Mouse (Mus musculus): Measurements from ENCODE around the gene Yeats2.
A peak's percentile ranks its signal among the peaks of the same experiment; 100 is the strongest.
"Not testable (repeated sequence)": the region's sequence is repeated elsewhere in the genome, so short reads cannot be mapped to it uniquely, and the experiment has no call there.

Gene Yeats2

GRCm38 (mm10) chr16:20140772-20141531 is at the start of gene Yeats2:
TSS of gene Yeats2 (plus strand) at chr16:20141063.
- peak; percentile 79 for DNase-seq (ENCODE audit: low spot score)

- DNase-seq (ENCODE audit: low spot score) = no peak
These were observed 44.9 kb upstream of the Yeats2 start for GRCm38 (mm10) chr16:20095966-20096365.

- peak; percentile 96 for DNase-seq (ENCODE audit: low spot score)
These were observed 43.7 kb upstream of the Yeats2 start, which contains the start of gene Klhl24 for GRCm38 (mm10) chr16:20097069-20097710. TSS of gene Klhl24 (plus strand) at chr16:20097542.

- peak; percentile 93 for DNase-seq (ENCODE audit: low spot score)
These were observed 43.0 kb upstream of the Yeats2 start for GRCm38 (mm10) chr16:20097711-20098374.

- no peak for DNase-seq (ENCODE audit: low spot score)
These were observed 42.5 kb upstream of the Yeats2 start for GRCm38 (mm10) chr16:20098375-20098727.

- DNase-seq (ENCODE audit: low spot score) = no peak
These were observed 41.8 kb upstream of the Yeats2 start for GRCm38 (mm10) chr16:20098866-20099629.

- no peak for DNase-seq (ENCODE audit: low spot score)
These were observed 33.9 kb upstream of the Yeats2 start for GRCm38 (mm10) chr16:20106996-20107395.

- no peak for DNase-seq (ENCODE audit: low spot score)
These were observed 31.9 kb upstream of the Yeats2 start for GRCm38 (mm10) chr16:20108961-20109360.

GRCm38 (mm10) chr16:20112649-20113048 is 28.2 kb upstream of the Yeats2 start:
- DNase-seq (ENCODE audit: low spot score) = no peak

- no peak for DNase-seq (ENCODE audit: low spot score)
These were observed 24.8 kb upstream of the Yeats2 start for GRCm38 (mm10) chr16:20116069-20116468.

- not testable (repeated sequence) for DNase-seq (ENCODE audit: low spot score)
These were observed 14.5 kb upstream of the Yeats2 start for GRCm38 (mm10) chr16:20126319-20126883.

GRCm38 (mm10) chr16:20130397-20130796 is 10.5 kb upstream of the Yeats2 start:
- DNase-seq (ENCODE audit: low spot score) = no peak

- no peak for DNase-seq (ENCODE audit: low spot score)
These were observed 3.7 kb downstream of the Yeats2 start for GRCm38 (mm10) chr16:20144568-20144967.

- DNase-seq (ENCODE audit: low spot score) = no peak
These were observed 11.1 kb downstream of the Yeats2 start for GRCm38 (mm10) chr16:20151991-20152390.

GRCm38 (mm10) chr16:20153742-20154141 is 12.9 kb downstream of the Yeats2 start:
- DNase-seq (ENCODE audit: low spot score) = no peak

- DNase-seq (ENCODE audit: low spot score) = no peak
These were observed 19.3 kb downstream of the Yeats2 start for GRCm38 (mm10) chr16:20160130-20160529.

- DNase-seq (ENCODE audit: low spot score) = no peak
These were observed 28.2 kb downstream of the Yeats2 start for GRCm38 (mm10) chr16:20169071-20169470.

- DNase-seq (ENCODE audit: low spot score) = no peak
These were observed 28.7 kb downstream of the Yeats2 start for GRCm38 (mm10) chr16:20169471-20170106.

- DNase-seq (ENCODE audit: low spot score) = no peak
These were observed 38.7 kb downstream of the Yeats2 start for GRCm38 (mm10) chr16:20179406-20180175.

GRCm38 (mm10) chr16:20185368-20185767 is 44.5 kb downstream of the Yeats2 start:
- DNase-seq (ENCODE audit: low spot score) = peak; percentile 28
